Mouse (Mus musculus): ENCODE measurements around the gene Folr2.
A peak's percentile ranks its signal among the peaks of the same experiment; 100 is the strongest.

Folr2 gene

GRCm38 (mm10) chr7:101823758-101824630, 33.0 kb downstream of the Folr2 start:
- no peak for DNase-seq (ENCODE audit: low read depth, low spot score)

- no peak for DNase-seq (ENCODE audit: low read depth, low spot score)
These were observed 33.9 kb downstream of the Folr2 start for GRCm38 (mm10) chr7:101822836-101823757.

- DNase-seq (ENCODE audit: low read depth, low spot score): peak; percentile 46
These were observed 35.2 kb downstream of the Folr2 start for GRCm38 (mm10) chr7:101821571-101822501.

- peak; percentile 25 for DNase-seq (ENCODE audit: low read depth, low spot score)
These were observed 36.5 kb downstream of the Folr2 start for GRCm38 (mm10) chr7:101820295-101821030.

GRCm38 (mm10) chr7:101817861-101818401, 39.1 kb downstream of the Folr2 start, which contains the start of gene Phox2a:
Gene Phox2a (plus strand): TSS chr7:101818313.
- DNase-seq (ENCODE audit: low read depth, low spot score): no peak
